Mouse (Mus musculus): ENCODE data around the gene Twf2. TPM values are rescaled to one million over a fixed set of nuclear protein-coding genes. Genes with fewer than 3 reads are reported as not detected.
A peak's percentile ranks its signal among the peaks of the same experiment; 100 is the strongest.

The Twf2 gene
- polyA plus RNA-seq, 2 experiments = 14.9 to 18.7 TPM

DNA sequence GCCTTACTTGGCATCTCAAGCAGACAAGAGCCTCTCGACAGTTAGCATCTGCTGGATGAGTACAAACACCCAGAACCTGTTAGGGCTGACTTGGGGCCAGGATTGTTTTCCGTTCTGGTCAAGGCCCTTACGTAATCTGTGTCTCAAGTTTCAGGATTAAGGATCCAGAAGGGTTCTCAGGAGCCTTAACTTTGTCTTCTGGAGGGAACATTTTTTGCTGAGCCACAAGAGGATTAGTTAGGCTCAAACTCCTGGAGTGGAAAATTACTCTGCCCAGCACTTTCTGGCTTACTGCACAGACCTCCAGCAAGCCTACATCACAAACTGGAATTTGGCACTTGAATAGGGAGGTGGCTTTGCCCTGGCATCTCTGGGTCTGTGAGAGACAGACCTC is 33.9 kb downstream of the Twf2 start:
- ATAC-seq (ENCODE audit: insufficient read depth) (no peak), DNase-seq (ENCODE audit: low read depth in 3 of 3, low spot score in 3 of 3) (no peak)
- Histone ChIP-seq H3K4me1 (replicated peaks; ENCODE audit: control insufficient read depth in 2 of 2, insufficient read depth in 2 of 2, low read length in 1 of 2) (no peaks in the 10 kb centered on the region), H3K27ac (no peak overlapping the region), H3K9ac (replicated peaks) (no peak overlapping the region), H3K9me3 (ENCODE audit: control insufficient read depth, low read length) (no peaks in the 10 kb centered on the region), H3K36me3 (replicated peaks; ENCODE audit: control insufficient read depth, insufficient read depth, low read depth) (peaks cover 6% of the 10 kb centered on the region), H3K27me3 (ENCODE audit: control insufficient read depth, insufficient read depth, low read length) (no peaks in the 10 kb centered on the region), H3K4me2 (ENCODE audit: low read depth) (no peak overlapping the region), H3K4me3 (ENCODE audit: insufficient read depth in 1 of 2, low read depth in 2 of 2, low read length in 2 of 2) (no peak overlapping the region)
- WGBS (ENCODE audit: insufficient replicate concordance) = 87% methylated on average over 3 of the region's 3 CpGs
- TF ChIP-seq CTCF (IDR thresholded peaks at IDR 0.05; ENCODE audit: low read depth) = no peak
- TF ChIP-seq EP300 (IDR thresholded peaks at IDR 0.05; ENCODE audit: low read depth) = no peak

GRCm38 (mm10) chr9:106237401-106237800 is 34.5 kb downstream of the Twf2 start:
- DNase-seq (ENCODE audit: low read depth in 3 of 3, low spot score in 3 of 3) = no peak
- H3K36me3 ChIP-seq (replicated peaks; ENCODE audit: control insufficient read depth, insufficient read depth, low read depth) = peaks cover 6% of the 10 kb centered on the region
- H3K4me2 ChIP-seq (ENCODE audit: low read depth) = no peak overlapping the region
- H3K9me3 ChIP-seq (ENCODE audit: control insufficient read depth, low read length) = no peaks in the 10 kb centered on the region
- no peaks in the 10 kb centered on the region for H3K4me1 ChIP-seq (replicated peaks; ENCODE audit: control insufficient read depth in 2 of 2, insufficient read depth in 2 of 2, low read length in 1 of 2)
- H3K4me3 ChIP-seq (ENCODE audit: insufficient read depth in 1 of 2, low read depth in 2 of 2, low read length in 2 of 2) = no peak overlapping the region
- WGBS (ENCODE audit: insufficient replicate concordance) = 74% methylated on average over 8 of the region's 8 CpGs
- H3K27ac ChIP-seq = no peak overlapping the region
- no peak overlapping the region for H3K9ac ChIP-seq (replicated peaks)
- no peaks in the 10 kb centered on the region for H3K27me3 ChIP-seq (ENCODE audit: control insufficient read depth, insufficient read depth, low read length)
- TF ChIP-seq CTCF (IDR thresholded peaks at IDR 0.05; ENCODE audit: low read depth) (no peak), EP300 (IDR thresholded peaks at IDR 0.05; ENCODE audit: low read depth) (no peak)
- no peak for ATAC-seq (ENCODE audit: insufficient read depth)

DNA sequence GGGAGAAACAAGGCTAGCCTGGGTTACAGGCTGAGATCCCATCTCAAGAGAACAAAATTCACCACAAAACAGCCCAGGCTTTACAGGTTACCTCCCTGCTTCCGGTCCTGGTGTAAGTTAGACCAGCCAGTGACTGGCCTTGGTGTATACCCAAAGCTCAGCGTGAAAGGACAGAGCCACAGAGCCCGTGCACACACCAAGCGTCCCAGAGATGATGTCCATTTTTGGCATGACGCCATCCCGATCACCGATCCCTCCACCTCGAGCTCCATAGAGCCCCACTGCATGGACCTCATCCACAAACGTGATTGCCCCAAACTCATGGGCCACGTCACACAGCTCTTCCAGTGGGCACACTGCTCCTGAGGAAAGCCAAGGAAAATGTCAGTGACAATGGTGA is 35.0 kb downstream of the Twf2 start:
- Histone ChIP-seq H3K36me3 (replicated peaks; ENCODE audit: control insufficient read depth, insufficient read depth, low read depth) (peaks cover 6% of the 10 kb centered on the region), H3K4me2 (ENCODE audit: low read depth) (no peak overlapping the region), H3K9ac (replicated peaks) (no peak overlapping the region), H3K4me1 (replicated peaks; ENCODE audit: control insufficient read depth in 2 of 2, insufficient read depth in 2 of 2, low read length in 1 of 2) (no peaks in the 10 kb centered on the region), H3K27me3 (ENCODE audit: control insufficient read depth, insufficient read depth, low read length) (no peaks in the 10 kb centered on the region), H3K9me3 (ENCODE audit: control insufficient read depth, low read length) (no peaks in the 10 kb centered on the region), H3K27ac (no peak overlapping the region), H3K4me3 (ENCODE audit: insufficient read depth in 1 of 2, low read depth in 2 of 2, low read length in 2 of 2) (no peak overlapping the region)
- no peak for ATAC-seq (ENCODE audit: insufficient read depth)
- no peak for TF ChIP-seq CTCF (IDR thresholded peaks at IDR 0.05; ENCODE audit: low read depth)
- TF ChIP-seq EP300 (IDR thresholded peaks at IDR 0.05; ENCODE audit: low read depth) = no peak
- DNase-seq (ENCODE audit: low read depth in 3 of 3, low spot score in 3 of 3) = no peak
- WGBS (ENCODE audit: insufficient replicate concordance) = 82% methylated on average over 10 of the region's 10 CpGs

- Histone ChIP-seq H3K36me3 (replicated peaks; ENCODE audit: control insufficient read depth, insufficient read depth, low read depth) (peaks cover 6% of the 10 kb centered on the region), H3K4me3 (ENCODE audit: insufficient read depth in 1 of 2, low read depth in 2 of 2, low read length in 2 of 2) (no peak overlapping the region), H3K9ac (replicated peaks) (no peak overlapping the region), H3K4me2 (ENCODE audit: low read depth) (no peak overlapping the region), H3K27me3 (ENCODE audit: control insufficient read depth, insufficient read depth, low read length) (no peaks in the 10 kb centered on the region), H3K27ac (no peak overlapping the region), H3K9me3 (ENCODE audit: control insufficient read depth, low read length) (no peaks in the 10 kb centered on the region), H3K4me1 (replicated peaks; ENCODE audit: control insufficient read depth in 2 of 2, insufficient read depth in 2 of 2, low read length in 1 of 2) (peaks cover 2 to 3% of the 10 kb centered on the region in 2 experiments; a peak in 3 of 4 replicates)
- TF ChIP-seq EP300 (IDR thresholded peaks at IDR 0.05; ENCODE audit: low read depth) = no peak
- TF ChIP-seq CTCF (IDR thresholded peaks at IDR 0.05; ENCODE audit: low read depth) = peak; percentile 25; the same call in 1 of the 2 replicates
- DNase-seq (ENCODE audit: low read depth in 3 of 3, low spot score in 3 of 3) = no peak
- ATAC-seq (ENCODE audit: insufficient read depth) = no peak
- 78% methylated on average over 10 of the region's 10 CpGs for WGBS (ENCODE audit: insufficient replicate concordance)
Observed at GRCm38 (mm10) chr9:106241541-106242164, 38.7 kb downstream of the Twf2 start.

- TF ChIP-seq CTCF (IDR thresholded peaks at IDR 0.05; ENCODE audit: low read depth) (no peak), EP300 (IDR thresholded peaks at IDR 0.05; ENCODE audit: low read depth) (no peak)
- DNase-seq (ENCODE audit: low read depth in 3 of 3, low spot score in 3 of 3) = no peak
- no peak overlapping the region for H3K9ac ChIP-seq (replicated peaks)
- H3K9me3 ChIP-seq (ENCODE audit: control insufficient read depth, low read length) = no peaks in the 10 kb centered on the region
- no peaks in the 10 kb centered on the region for H3K27me3 ChIP-seq (ENCODE audit: control insufficient read depth, insufficient read depth, low read length)
- WGBS (ENCODE audit: insufficient replicate concordance) = 48% methylated on average over 19 of the region's 19 CpGs
- H3K36me3 ChIP-seq (replicated peaks; ENCODE audit: control insufficient read depth, insufficient read depth, low read depth) = peaks cover 5% of the 10 kb centered on the region
- H3K4me3 ChIP-seq (ENCODE audit: insufficient read depth in 1 of 2, low read depth in 2 of 2, low read length in 2 of 2) = no peak overlapping the region
- no peak overlapping the region for H3K4me2 ChIP-seq (ENCODE audit: low read depth)
- ATAC-seq (ENCODE audit: insufficient read depth) = no peak
- H3K4me1 ChIP-seq (replicated peaks; ENCODE audit: control insufficient read depth in 2 of 2, insufficient read depth in 2 of 2, low read length in 1 of 2) = peaks cover 5 to 9% of the 10 kb centered on the region in 2 experiments
- H3K27ac ChIP-seq = no peak overlapping the region
Observed at GRCm38 (mm10) chr9:106242813-106243488, 40.0 kb downstream of the Twf2 start.
